Mouse (Mus musculus) colon, adult 2 months (tissue): ENCODE data around the gene Olfr685. TPM values are rescaled to one million over a fixed set of nuclear protein-coding genes. Genes with fewer than 3 reads are reported as not detected.

Experiments
- polyA plus RNA-seq: library from polyadenylated mRNA; depleted of rRNA; stranded (reverse); fragments of >200 nt; gene quantifications from 2 replicates; pipeline ENCODE4 v1.2.3, GENCODE M21; 2012; rRNA removed

The Olfr685 gene
- polyA plus RNA-seq = not detected in 2 replicates

GRCm38 (mm10) chr7:105185912-105186311 is at the start of gene Olfr685:
TSS of gene Olfr685 (minus strand) at chr7:105186012.

GRCm38 (mm10) chr7:105207385-105207784 is 21.6 kb upstream of the Olfr685 start, which contains the start of gene Olfr686:
TSS of gene Olfr686 (minus strand) at chr7:105207485.

GRCm38 (mm10) chr7:105163553-105163952 is 22.3 kb downstream of the Olfr685 start, which contains the start of gene Olfr684:
TSS of gene Olfr684 (minus strand) at chr7:105163653.

GRCm38 (mm10) chr7:105146912-105147311 is 38.9 kb downstream of the Olfr685 start, which contains the start of gene Olfr683:
TSS of gene Olfr683 (minus strand) at chr7:105147012.

Other genes with a start within 250 kb of the Olfr685 start
- gene Olfr670, start 223.4 kb downstream of the Olfr685 start, polyA plus RNA-seq = not detected in 2 replicates
- gene Olfr671, start 206.9 kb downstream of the Olfr685 start, polyA plus RNA-seq = not detected in 2 replicates
- gene Olfr672, start 184.0 kb downstream of the Olfr685 start, polyA plus RNA-seq = not detected in 2 replicates
- gene Olfr675, start 157.6 kb downstream of the Olfr685 start, polyA plus RNA-seq = not detected in 2 replicates
- not detected in 2 replicates for gene Olfr676, start 153.3 kb downstream of the Olfr685 start, polyA plus RNA-seq
- gene Olfr677, start 134.6 kb downstream of the Olfr685 start, polyA plus RNA-seq = not detected in 2 replicates
- gene Olfr678, start 121.5 kb downstream of the Olfr685 start, polyA plus RNA-seq = not detected in 2 replicates
- not detected in 2 replicates for gene Olfr679, start 104.8 kb downstream of the Olfr685 start, polyA plus RNA-seq
- not detected in 2 replicates for gene Olfr680-ps1, start 93.2 kb downstream of the Olfr685 start, polyA plus RNA-seq
- gene Olfr681, start 69.2 kb downstream of the Olfr685 start, polyA plus RNA-seq = not detected in 2 replicates
- gene Olfr683, start 39.0 kb downstream of the Olfr685 start, polyA plus RNA-seq = not detected in 2 replicates
- gene Olfr684, start 22.4 kb downstream of the Olfr685 start, polyA plus RNA-seq = not detected in 2 replicates
- gene Olfr686, start 21.5 kb upstream of the Olfr685 start, polyA plus RNA-seq = not detected in 2 replicates
- gene Olfr688, start 102.1 kb upstream of the Olfr685 start, polyA plus RNA-seq = not detected in 2 replicates
- not detected in 2 replicates for gene Olfr689, start 125.2 kb upstream of the Olfr685 start, polyA plus RNA-seq
- gene Olfr690, start 148.1 kb upstream of the Olfr685 start, polyA plus RNA-seq = not detected in 2 replicates
- not detected in 2 replicates for gene Olfr691, start 156.3 kb upstream of the Olfr685 start, polyA plus RNA-seq
- gene Olfr692, start 182.2 kb upstream of the Olfr685 start, polyA plus RNA-seq = not detected in 2 replicates
- 0.13 TPM in 1 of 2 replicates, not detected in the other for gene Gm5901, start 189.0 kb upstream of the Olfr685 start, polyA plus RNA-seq
- gene Fam160a2, start 214.0 kb upstream of the Olfr685 start, polyA plus RNA-seq = 85.6 and 111 TPM in 2 replicates
- gene Cnga4, start 218.6 kb upstream of the Olfr685 start, polyA plus RNA-seq = 0.21 and 0.43 TPM in 2 replicates
- 0.14 TPM in 2 replicates for gene Cckbr, start 239.7 kb upstream of the Olfr685 start, polyA plus RNA-seq